Mouse (Mus musculus): ENCODE results near the gene Asb2.

Gene Asb2

GRCm38 (mm10) chr12:103370861-103371260, 15.1 kb upstream of the Asb2 start:
- H3K27me3 ChIP-seq (ENCODE audit: control insufficient read depth, insufficient read depth, low read length, poor library complexity, severe bottlenecking), result no peaks in the 10 kb centered on the region

GRCm38 (mm10) chr12:103368777-103369176, 13.0 kb upstream of the Asb2 start:
- H3K36me3 ChIP-seq (ENCODE audit: control insufficient read depth, insufficient read depth, low read length, poor library complexity, severe bottlenecking), result no peaks in the 10 kb centered on the region
- no peak for DNase-seq (ENCODE audit: low read depth, low spot score)

More at GRCm38 (mm10) chr12:103370861-103371260, 15.1 kb upstream of the Asb2 start:
- no peaks in the 10 kb centered on the region for H3K36me3 ChIP-seq (ENCODE audit: control insufficient read depth, insufficient read depth, low read length, poor library complexity, severe bottlenecking)
- no peak for DNase-seq (ENCODE audit: low read depth, low spot score)

GRCm38 (mm10) chr12:103368326-103368669, 12.5 kb upstream of the Asb2 start:
- no peak for DNase-seq (ENCODE audit: low read depth, low spot score)
- no peaks in the 10 kb centered on the region for H3K27me3 ChIP-seq (ENCODE audit: control insufficient read depth, insufficient read depth, low read length, poor library complexity, severe bottlenecking)
- H3K36me3 ChIP-seq (ENCODE audit: control insufficient read depth, insufficient read depth, low read length, poor library complexity, severe bottlenecking), result no peaks in the 10 kb centered on the region

More at GRCm38 (mm10) chr12:103368777-103369176, 13.0 kb upstream of the Asb2 start:
- no peaks in the 10 kb centered on the region for H3K27me3 ChIP-seq (ENCODE audit: control insufficient read depth, insufficient read depth, low read length, poor library complexity, severe bottlenecking)

GRCm38 (mm10) chr12:103367620-103368325, 12.0 kb upstream of the Asb2 start:
- H3K36me3 ChIP-seq (ENCODE audit: control insufficient read depth, insufficient read depth, low read length, poor library complexity, severe bottlenecking), result no peaks in the 10 kb centered on the region
- no peaks in the 10 kb centered on the region for H3K27me3 ChIP-seq (ENCODE audit: control insufficient read depth, insufficient read depth, low read length, poor library complexity, severe bottlenecking)
- peak; percentile 72 for DNase-seq (ENCODE audit: low read depth, low spot score)

- Histone ChIP-seq H3K36me3 (ENCODE audit: control insufficient read depth, insufficient read depth, low read length, poor library complexity, severe bottlenecking) (no peaks in the 10 kb centered on the region), H3K27me3 (ENCODE audit: control insufficient read depth, insufficient read depth, low read length, poor library complexity, severe bottlenecking) (no peaks in the 10 kb centered on the region)
- DNase-seq (ENCODE audit: low read depth, low spot score), result no peak
These were observed 11.4 kb upstream of the Asb2 start for GRCm38 (mm10) chr12:103367171-103367570.

- no peaks in the 10 kb centered on the region for H3K27me3 ChIP-seq (ENCODE audit: control insufficient read depth, insufficient read depth, low read length, poor library complexity, severe bottlenecking)
- no peaks in the 10 kb centered on the region for H3K36me3 ChIP-seq (ENCODE audit: control insufficient read depth, insufficient read depth, low read length, poor library complexity, severe bottlenecking)
- DNase-seq (ENCODE audit: low read depth, low spot score), result no peak
These were observed 6.5 kb upstream of the Asb2 start for GRCm38 (mm10) chr12:103362336-103362735.

- Histone ChIP-seq H3K36me3 (ENCODE audit: control insufficient read depth, insufficient read depth, low read length, poor library complexity, severe bottlenecking) (no peaks in the 10 kb centered on the region), H3K27me3 (ENCODE audit: control insufficient read depth, insufficient read depth, low read length, poor library complexity, severe bottlenecking) (no peaks in the 10 kb centered on the region)
- DNase-seq (ENCODE audit: low read depth, low spot score), result no peak
These were observed 5.9 kb upstream of the Asb2 start for GRCm38 (mm10) chr12:103361539-103362307.

GRCm38 (mm10) chr12:103360812-103361211, 5.0 kb upstream of the Asb2 start:
- Histone ChIP-seq H3K36me3 (ENCODE audit: control insufficient read depth, insufficient read depth, low read length, poor library complexity, severe bottlenecking) (no peaks in the 10 kb centered on the region), H3K27me3 (ENCODE audit: control insufficient read depth, insufficient read depth, low read length, poor library complexity, severe bottlenecking) (no peaks in the 10 kb centered on the region)
- no peak for DNase-seq (ENCODE audit: low read depth, low spot score)

GRCm38 (mm10) chr12:103358951-103359801, 3.4 kb upstream of the Asb2 start:
- DNase-seq (ENCODE audit: low read depth, low spot score), result no peak
- no peaks in the 10 kb centered on the region for H3K36me3 ChIP-seq (ENCODE audit: control insufficient read depth, insufficient read depth, low read length, poor library complexity, severe bottlenecking)
- no peaks in the 10 kb centered on the region for H3K27me3 ChIP-seq (ENCODE audit: control insufficient read depth, insufficient read depth, low read length, poor library complexity, severe bottlenecking)

GRCm38 (mm10) chr12:103358216-103358615, 2.4 kb upstream of the Asb2 start:
- no peaks in the 10 kb centered on the region for H3K27me3 ChIP-seq (ENCODE audit: control insufficient read depth, insufficient read depth, low read length, poor library complexity, severe bottlenecking)

GRCm38 (mm10) chr12:103356415-103356748, 581 bp upstream of the Asb2 start:
- no peak for DNase-seq (ENCODE audit: low read depth, low spot score)
- H3K36me3 ChIP-seq (ENCODE audit: control insufficient read depth, insufficient read depth, low read length, poor library complexity, severe bottlenecking), result no peaks in the 10 kb centered on the region
- no peaks in the 10 kb centered on the region for H3K27me3 ChIP-seq (ENCODE audit: control insufficient read depth, insufficient read depth, low read length, poor library complexity, severe bottlenecking)

More at GRCm38 (mm10) chr12:103358216-103358615, 2.4 kb upstream of the Asb2 start:
- no peak for DNase-seq (ENCODE audit: low read depth, low spot score)
- no peaks in the 10 kb centered on the region for H3K36me3 ChIP-seq (ENCODE audit: control insufficient read depth, insufficient read depth, low read length, poor library complexity, severe bottlenecking)

- Histone ChIP-seq H3K36me3 (ENCODE audit: control insufficient read depth, insufficient read depth, low read length, poor library complexity, severe bottlenecking) (no peaks in the 10 kb centered on the region), H3K27me3 (ENCODE audit: control insufficient read depth, insufficient read depth, low read length, poor library complexity, severe bottlenecking) (no peaks in the 10 kb centered on the region)
- DNase-seq (ENCODE audit: low read depth, low spot score), result peak; percentile 44
These were observed 2.3 kb downstream of the Asb2 start for GRCm38 (mm10) chr12:103353538-103353937.

GRCm38 (mm10) chr12:103352735-103353134, 3.1 kb downstream of the Asb2 start:
- no peaks in the 10 kb centered on the region for H3K27me3 ChIP-seq (ENCODE audit: control insufficient read depth, insufficient read depth, low read length, poor library complexity, severe bottlenecking)
- H3K36me3 ChIP-seq (ENCODE audit: control insufficient read depth, insufficient read depth, low read length, poor library complexity, severe bottlenecking), result no peaks in the 10 kb centered on the region
- DNase-seq (ENCODE audit: low read depth, low spot score), result no peak

- peak; percentile 93 for DNase-seq (ENCODE audit: low read depth, low spot score)
- Histone ChIP-seq H3K27me3 (ENCODE audit: control insufficient read depth, insufficient read depth, low read length, poor library complexity, severe bottlenecking) (no peaks in the 10 kb centered on the region), H3K36me3 (ENCODE audit: control insufficient read depth, insufficient read depth, low read length, poor library complexity, severe bottlenecking) (no peaks in the 10 kb centered on the region)
These were observed 7.3 kb downstream of the Asb2 start for GRCm38 (mm10) chr12:103348506-103348905.

- peak; percentile 51 for DNase-seq (ENCODE audit: low read depth, low spot score)
- Histone ChIP-seq H3K27me3 (ENCODE audit: control insufficient read depth, insufficient read depth, low read length, poor library complexity, severe bottlenecking) (no peaks in the 10 kb centered on the region), H3K36me3 (ENCODE audit: control insufficient read depth, insufficient read depth, low read length, poor library complexity, severe bottlenecking) (no peaks in the 10 kb centered on the region)
These were observed 8.4 kb downstream of the Asb2 start for GRCm38 (mm10) chr12:103347406-103347805.
